Mouse (Mus musculus) stomach, embryonic 14.5 days (tissue): Measurements from ENCODE around the gene Akap5. TPM values are rescaled to one million over a fixed set of nuclear protein-coding genes. Genes with fewer than 3 reads are reported as not detected.

ENCODE experiments used
- polyA plus RNA-seq: library from polyadenylated mRNA; unstranded; fragments of >200 nt; fragmentation: Nextera tagmentation; extraction: Ambion mirVana; gene quantifications from 2 replicates; pipeline ENCODE4 v1.2.1, GENCODE M21; 2014

Akap5 gene
- polyA plus RNA-seq, 1 experiment from 2014 or later, result 7.5 TPM

Other genes starting within 250 kb of the Akap5 start
- gene Esr2, start 147.6 kb upstream of the Akap5 start, polyA plus RNA-seq, result 0.19 TPM in 1 of 2 replicates, not detected in the other
- gene Tex21, start 78.1 kb upstream of the Akap5 start, polyA plus RNA-seq, result not detected in 2 replicates
- gene Mthfd1, start 69.6 kb upstream of the Akap5 start, polyA plus RNA-seq, result 76.7 and 82.0 TPM in 2 replicates
- gene Zbtb25, start 44.7 kb downstream of the Akap5 start, polyA plus RNA-seq, result 17.5 and 18.9 TPM in 2 replicates
- 11.8 and 12.1 TPM in 2 replicates for gene Zbtb1, start 45.4 kb downstream of the Akap5 start, polyA plus RNA-seq
- gene Hspa2, start 79.3 kb downstream of the Akap5 start, polyA plus RNA-seq, result 9.5 and 9.9 TPM in 2 replicates
- gene Ppp1r36, start 92.6 kb downstream of the Akap5 start, polyA plus RNA-seq, result 3.2 and 4.0 TPM in 2 replicates
- 13.8 TPM in 2 replicates for gene Plekhg3, start 206.0 kb downstream of the Akap5 start, polyA plus RNA-seq